Mouse (Mus musculus): ENCODE measurements around the gene Amh.

Amh gene

DNA sequence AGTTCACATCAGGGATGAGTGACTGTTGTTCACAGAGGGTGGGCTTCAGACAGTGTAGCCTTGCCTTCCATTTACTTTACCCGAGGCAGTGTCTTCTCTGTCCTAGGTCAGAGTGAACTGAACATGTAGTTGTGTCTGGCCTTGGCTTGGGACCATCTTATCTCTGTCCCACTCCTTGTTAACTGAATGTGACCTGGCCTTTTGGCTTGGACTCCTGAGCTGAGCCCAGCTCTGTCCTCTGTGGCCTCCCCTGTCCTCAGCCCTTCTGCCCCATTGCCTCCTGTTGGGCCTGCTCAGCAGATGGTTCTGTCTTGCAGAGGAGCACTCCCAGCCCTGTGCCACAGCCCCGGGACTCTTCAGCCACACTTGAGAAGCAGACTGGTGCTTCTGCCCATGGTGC lies 17.5 kb upstream of the Amh start:
- WGBS = 86% methylated on average over 2 of the region's 2 CpGs

DNA sequence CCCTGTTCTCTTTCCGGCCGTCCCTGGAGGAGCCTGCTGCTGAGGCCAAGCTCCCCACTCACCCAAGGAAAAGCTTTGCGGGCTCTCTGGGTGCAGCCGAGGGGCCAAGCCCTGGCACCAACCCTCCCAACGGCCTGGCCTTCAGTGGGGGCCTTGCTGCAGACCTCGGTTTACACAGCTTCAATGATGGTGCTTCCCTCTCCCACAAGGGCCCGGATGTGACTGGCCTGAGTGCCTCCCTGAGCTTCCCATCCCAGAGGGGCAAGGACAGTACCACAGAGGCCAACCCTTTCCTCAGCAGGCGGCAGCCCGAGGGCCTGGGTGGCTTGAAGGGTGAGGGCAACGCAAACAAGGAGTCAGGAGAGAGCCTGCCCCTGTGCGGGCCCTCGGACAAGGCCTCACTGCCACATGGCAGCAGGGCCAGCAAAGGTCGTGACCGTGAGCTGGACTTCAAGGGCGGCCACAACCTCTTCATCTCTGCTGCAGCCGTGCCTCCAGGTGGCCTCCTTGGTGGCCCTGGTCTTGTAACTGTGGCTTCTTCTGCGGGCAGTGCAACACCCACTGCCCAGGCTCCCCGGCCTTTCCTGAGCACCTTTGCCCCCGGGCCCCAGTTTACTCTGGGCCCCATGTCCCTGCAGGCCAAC lies 14.2 kb upstream of the Amh start:
- 90% methylated on average over 19 of the region's 19 CpGs for whole genome bisulfite sequencing

DNA sequence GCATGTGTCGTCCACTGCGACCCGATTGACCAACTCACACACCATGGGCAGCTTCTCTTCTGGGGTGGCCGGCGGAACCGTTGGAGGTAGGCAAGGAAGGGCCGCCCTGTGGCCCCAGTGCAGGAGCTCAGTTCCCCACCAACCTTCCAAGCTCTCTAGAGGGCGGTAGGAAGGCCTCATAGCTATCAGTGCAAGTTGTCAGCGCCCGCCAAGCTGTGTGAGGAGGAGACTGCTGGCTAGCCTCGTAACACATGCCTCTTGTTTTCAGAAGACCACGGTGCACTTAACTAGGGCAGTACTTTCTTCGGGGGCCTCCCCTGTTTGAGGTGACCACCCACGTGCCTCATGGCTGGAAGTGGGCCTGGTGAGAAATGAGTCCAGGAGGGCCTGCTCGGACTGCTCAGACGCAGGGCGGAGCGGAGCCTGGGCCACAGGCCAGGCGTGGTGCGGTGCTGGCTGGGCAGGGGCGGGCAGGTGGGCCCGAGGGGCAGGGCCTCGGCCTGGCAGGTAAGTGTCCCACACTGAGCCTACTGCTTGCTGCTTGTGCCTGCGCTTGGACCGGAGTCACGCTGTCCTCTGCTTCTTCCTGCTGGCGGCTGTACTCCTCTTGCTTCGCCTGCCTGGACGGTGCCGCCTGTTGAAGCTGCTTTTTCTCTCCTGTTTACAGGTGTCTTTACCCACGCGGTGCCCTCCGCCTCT lies 13.4 kb upstream of the Amh start:
- 64% methylated on average over 33 of the region's 33 CpGs for WGBS

DNA sequence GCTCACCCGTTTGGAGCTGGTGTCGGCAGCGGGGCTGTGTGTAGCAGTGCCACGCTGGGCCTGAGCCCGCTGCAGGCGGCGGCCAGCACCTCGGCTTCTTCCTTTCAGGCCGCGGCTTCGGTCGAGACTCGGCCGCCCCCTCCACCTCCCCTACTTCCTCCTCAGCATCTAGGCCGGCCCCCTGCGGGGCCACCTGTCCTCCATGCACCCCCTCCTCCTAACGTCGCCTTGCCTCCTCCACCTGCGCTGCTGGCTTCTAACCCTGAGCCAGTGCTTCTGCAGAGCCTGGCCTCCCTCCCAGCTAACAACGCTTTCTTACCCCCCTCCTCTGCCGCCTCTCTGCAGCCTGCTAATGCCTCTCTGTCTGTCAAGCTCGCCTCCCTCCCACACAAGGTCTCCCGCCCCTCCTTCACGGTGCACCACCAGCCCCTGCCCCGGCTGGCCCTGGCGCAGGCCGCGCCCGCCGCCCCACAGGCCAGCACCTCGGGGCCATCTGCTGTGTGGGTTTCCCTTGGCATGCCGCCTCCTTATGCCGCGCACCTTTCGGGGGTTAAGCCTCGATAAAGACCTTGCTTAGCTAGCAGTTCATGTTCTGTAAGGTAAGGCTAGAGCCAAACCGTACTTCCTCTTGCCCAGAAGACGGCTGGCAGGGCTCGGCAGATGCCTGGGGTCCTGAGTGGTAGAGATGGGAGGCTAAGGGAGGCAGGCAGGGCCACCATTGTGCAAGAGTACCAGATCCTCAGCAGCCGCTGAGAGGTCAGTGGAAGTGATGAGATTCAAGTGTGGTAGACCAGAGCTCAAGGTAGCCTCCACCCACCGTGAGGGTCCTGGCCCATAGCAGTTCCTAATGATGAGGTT lies 12.6 kb upstream of the Amh start:
- WGBS = 40% methylated on average over 41 of the region's 41 CpGs

DNA sequence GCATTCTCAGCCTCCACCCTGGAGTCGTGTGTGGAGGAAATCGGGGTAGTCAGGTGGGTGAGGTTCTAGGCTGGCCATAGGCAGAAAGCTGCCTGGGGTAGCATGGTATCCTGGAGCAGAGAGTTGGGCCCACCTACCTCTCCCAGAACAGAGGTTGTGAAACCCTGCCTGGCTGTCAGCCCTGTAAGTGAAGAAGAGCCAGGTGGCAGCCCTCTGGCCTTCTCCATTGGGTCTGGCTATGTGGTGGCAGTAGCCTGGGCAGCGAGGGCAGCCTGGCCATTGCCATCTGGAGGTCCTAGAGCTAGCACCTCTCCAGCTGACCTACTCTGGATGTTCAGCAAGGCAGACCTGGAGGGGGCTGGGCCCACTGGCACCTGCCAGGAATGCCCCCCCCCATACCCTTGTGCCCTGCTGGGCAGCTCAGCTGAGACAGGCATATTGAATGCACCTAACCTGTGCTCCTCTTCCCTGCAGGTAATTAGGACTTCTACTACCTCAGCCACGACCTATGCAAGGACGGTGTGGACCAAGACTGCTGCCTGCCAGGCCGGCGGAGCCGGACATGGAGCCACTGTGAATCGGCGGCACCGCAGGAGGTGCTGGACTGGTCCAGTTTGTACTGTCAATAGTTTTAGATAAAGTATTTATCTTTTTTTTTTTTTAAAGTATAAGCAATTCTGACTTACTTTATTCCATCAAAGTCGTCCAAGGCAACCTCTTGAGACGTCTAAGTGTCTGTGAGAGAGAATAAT lies 11.8 kb upstream of the Amh start:
- WGBS = 80% methylated on average over 13 of the region's 13 CpGs

DNA sequence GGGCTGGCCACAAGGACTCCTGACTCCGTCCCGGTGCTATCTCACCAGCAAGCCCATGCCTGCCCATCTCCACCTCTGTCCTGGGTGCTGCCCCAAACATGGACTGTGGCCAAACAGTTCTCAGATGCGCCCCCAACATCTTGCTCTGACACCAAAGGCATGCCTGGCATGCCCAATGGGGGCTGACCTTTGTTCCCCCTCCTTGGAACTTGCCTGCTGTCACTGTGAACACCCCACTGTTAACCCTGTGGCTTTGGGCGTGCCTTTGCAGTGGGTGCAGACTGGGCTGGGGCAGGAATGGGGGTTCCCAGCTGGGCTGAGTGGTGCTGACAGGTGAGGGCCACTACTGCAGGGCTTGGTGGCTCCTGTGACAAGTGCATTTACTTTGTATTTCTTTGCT lies 11.2 kb upstream of the Amh start:
- WGBS = 82% methylated on average over 4 of the region's 4 CpGs

DNA sequence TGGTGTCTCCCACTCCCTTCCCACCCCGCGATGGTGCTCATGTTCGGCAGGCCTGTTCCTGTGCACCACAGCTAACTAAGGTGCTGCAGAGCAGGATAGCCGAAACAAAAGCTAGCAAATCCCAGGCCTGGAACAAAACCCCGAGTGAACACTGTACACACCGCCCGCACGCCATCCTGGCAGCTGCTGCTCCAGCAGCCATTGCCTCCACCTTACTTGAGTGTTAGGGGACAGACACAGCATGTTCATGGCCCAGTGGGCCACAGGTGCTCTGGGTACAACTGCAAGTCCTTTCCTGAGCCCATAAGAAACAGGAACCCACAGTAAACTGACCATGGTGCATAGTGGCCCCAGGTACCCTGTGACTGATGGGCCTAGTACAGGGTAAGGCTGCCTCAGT lies 10.3 kb upstream of the Amh start:
- WGBS = 53% methylated on average over 8 of the region's 8 CpGs

DNA sequence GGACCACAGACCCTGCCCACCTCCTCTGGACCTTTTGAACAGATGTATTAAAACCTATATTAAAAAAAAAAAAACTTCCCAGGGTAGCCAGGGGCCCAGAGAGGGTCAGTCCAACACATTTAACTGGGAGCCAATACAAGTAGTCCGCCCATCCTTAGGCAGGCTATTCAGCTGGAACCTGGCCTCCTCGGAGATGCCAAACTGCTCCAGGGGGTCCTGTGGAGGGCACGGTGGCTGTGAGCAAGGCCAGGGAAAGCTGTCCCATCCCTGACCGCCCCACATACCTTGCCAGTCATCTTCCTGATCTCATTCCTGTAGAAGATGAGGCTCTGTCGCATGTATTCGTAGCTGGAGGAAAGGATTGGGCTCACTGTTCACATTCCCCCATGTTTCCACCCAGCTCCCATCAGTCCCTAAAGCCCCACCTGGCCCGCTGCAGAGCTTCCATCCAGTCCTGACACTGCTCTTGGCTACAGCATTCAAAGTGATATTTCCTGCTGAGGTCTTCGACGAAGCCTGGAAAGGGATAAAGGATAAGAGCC lies 8.7 kb upstream of the Amh start:
- 71% methylated on average over 9 of the region's 9 CpGs for WGBS

DNA sequence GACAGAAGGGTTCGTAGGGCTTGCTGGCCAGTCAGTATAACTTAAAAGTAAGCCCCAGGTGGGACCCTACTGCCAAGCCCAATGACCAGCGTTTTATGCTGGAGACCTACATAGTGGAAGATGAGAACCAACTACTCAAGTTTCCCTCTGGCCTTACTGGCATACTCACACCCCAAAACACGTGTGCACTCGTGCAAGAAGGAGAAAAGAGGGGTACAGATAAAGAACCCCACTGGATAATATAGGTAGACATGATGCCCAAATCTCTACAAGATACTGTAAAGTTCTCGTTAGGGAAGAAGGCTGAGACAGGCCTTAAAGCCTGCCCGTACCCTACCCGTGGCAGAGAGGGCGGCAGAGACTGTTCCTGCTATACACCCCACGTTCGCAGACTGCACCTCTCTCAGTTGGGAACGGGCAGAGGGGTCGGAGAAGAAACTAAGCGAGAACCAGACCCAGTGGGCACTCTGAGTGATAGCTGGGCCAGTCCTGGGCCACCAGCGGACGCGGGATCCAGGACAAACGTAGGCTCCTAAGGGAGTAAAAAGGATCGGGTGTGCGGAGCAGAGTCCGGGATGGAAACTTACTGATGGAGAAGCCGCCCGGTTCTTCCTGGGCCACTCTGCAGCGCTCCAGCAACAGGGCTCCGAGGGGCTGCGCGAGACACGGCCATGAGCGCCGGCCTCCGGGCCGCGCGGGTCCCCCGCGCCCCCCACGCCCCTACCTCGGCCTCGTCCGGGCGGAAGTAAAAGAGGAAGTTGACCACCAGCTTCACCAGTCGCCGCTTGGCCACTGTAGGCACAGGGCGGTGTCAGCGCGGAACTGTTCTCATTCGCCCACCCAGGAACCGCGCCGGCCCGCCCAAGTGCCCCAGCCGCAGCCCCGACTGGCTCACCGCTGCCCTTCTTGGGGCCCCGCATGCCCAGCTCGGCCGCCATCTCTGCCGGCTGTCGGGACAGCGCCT lies 7.6 kb upstream of the Amh start:
- 3% methylated on average over 59 of the region's 59 CpGs for WGBS

DNA sequence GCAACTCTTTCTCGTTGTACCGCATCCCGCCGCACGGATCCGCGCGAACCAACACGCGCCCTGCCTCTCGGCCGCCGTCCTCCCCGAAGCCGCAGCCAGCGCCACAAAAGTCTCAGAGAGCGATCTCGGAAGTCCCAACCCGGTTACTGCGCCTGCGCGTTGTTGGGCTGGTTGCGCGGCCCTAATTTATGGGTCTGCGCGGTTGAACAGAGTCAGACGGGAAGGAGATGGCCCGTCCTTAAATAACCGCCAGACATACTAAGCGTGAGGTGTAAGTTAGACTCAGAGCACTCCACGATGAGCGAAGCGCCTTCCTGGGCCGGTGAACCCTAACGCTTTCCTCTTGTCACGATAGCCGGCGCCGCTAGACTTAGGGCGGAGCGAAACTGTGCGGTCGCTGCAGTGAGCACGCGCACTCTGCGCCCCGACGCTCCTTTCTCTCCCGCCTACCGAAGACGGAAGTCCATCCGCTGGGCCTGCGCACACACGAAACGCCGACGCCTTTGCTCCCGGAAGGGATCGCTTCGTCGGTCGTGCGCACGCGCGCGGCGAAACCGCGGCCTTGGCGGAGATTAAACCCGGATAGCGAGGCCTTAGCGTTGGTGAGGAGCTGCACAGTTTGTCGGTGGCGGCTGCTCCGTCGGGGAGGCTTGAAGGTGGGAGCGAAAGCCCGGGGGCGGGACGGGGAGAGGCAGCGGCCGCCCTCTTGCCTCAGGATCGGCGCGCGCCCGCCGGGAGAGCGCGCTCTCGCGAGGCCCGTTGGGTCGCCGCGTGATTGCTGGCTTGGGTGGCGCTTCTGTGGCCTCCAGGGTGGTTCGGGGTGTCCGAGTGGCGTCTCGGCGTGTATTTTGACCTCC lies 6.7 kb upstream of the Amh start, which contains the start of the genes Sf3a2 and Plekhj1:
Gene Sf3a2, plus strand, starts transcription at position 49 of the 857 bp plus-strand sequence.
Gene Plekhj1, minus strand, starts transcription at position 477 of the 857 bp plus-strand sequence.
- WGBS = under 1% methylated on average over 104 of the region's 104 CpGs

DNA sequence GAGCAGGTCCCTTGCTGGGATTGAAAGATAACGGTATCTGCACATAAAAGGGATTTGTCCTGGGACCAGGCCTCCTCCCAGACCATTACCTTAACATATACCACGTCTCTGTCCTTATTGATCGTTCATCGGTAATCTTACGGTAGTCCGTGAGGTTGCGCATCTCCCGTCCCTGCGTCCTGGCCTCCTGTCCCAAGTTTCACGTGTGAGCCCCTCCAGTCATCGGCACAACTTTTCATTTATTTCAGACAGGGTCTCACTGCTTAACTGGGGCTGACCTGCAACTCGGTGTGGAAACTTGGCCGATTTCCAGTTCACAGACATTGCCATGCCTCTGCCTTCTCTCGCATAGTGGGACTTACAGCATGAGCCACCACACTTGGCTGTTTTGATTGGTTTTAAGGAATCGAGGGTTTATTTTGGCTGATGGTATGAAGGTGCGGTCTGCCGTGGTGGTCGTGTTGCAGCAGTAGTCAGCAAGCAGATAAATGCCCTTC lies 5.9 kb upstream of the Amh start:
- WGBS = 2% methylated on average over 18 of the region's 18 CpGs

DNA sequence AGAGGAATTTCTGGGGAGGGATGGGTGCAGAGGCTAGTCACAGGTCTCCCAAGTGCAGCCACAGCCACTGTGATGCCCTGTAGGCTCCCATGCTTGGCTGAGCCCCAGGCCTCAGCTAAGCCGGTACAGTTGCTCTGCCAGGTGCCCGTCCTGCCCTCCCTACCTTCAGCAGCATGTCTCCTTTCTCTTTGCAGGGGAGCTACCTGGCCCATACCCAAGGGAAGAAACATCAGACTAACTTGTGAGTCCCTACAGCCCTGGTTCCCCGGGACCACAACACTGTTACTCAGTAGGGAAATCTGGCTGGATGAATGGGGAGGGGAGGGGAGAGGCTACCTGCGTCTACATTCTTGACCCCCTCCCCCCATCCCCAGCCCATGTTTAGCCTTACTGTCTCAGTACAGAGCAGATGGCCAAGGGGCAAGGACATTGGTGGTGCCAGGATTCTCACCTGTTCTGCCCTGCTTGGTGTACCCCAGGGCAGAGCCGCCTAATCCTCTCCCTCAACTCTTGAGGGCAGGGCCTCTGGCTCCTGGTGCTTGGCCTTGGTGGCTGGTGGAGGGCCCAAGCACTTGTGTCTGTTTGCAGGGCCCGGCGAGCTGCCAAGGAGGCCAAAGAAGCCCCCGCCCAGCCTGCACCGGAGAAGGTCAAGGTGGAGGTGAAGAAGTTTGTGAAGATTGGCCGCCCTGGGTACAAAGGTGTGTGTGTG lies 2.7 kb upstream of the Amh start:
- WGBS = 86% methylated on average over 10 of the region's 10 CpGs

DNA sequence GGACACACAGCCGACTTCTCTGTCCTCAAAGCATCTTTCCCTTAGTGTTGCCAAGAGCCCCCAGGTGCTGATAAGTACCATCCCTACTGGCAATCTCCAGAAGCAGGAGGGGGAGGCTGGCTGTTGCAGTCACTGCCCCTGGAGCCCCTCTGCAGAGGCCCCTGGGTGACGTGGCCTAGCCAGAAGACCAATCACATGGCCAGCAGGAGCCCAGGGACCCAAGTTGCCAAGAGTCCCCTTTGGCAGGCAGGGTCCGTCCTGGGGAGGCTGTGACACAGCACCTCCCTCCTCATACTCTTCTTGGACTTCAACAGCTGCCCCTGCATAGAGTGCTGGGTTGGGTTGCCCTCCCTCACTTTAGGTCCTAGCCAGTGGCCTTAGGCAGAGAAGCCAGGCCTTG lies 2.0 kb upstream of the Amh start:
- 84% methylated on average over 3 of the region's 3 CpGs for WGBS

DNA sequence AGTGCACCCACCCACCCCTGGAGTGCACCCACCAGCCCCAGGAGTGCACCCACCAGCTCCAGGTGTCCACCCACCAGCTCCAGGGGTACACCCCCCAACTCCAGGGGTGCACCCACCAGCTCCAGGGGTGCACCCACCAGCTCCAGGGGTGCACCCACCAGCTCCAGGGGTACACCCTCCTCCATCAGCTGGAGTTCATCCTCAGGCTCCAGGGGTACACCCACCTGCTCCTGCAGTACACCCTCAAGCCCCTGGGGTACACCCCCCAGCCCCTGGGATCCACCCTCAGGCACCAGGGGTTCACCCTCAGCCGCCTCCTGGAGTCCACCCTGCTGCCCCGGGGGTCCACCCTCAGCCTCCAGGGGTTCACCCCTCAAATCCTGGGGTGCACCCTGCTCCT lies 703 bp upstream of the Amh start:
- WGBS = 100% methylated on average over 2 of the region's 2 CpGs

DNA sequence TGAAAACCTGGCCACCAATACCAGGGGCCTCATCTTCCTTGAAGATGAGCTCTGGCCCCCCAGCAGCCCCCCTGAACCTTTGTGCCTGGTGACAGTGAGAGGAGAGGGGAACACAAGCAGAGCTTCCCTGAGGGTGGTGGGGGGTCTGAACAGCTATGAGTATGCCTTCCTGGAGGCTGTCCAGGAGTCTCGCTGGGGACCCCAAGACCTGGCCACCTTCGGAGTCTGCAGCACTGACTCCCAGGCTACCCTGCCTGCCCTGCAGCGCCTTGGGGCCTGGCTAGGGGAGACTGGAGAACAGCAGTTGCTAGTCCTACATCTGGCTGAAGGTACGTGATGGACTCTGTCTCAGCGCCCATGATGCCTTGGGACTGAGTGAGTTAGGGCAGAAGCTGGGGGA lies 279 bp downstream of the Amh start:
- 81% methylated on average over 5 of the region's 5 CpGs for WGBS

DNA sequence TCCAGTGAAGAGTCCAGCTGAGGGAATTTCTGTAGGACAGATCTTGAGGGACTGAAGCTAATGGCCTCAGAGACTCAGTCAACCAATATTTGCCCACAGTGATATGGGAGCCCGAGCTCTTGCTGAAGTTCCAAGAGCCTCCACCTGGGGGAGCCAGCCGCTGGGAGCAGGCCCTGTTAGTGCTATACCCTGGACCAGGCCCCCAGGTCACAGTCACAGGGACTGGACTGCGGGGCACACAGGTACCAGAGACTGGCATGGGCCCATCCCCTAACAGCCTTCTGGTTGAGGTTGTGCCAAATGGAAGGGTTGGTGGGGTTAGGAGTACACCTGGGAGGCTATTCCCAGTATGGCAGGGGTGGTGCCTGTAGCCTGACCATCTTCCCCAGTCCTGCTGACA lies 882 bp downstream of the Amh start:
- 17% methylated on average over 3 of the region's 3 CpGs for WGBS

DNA sequence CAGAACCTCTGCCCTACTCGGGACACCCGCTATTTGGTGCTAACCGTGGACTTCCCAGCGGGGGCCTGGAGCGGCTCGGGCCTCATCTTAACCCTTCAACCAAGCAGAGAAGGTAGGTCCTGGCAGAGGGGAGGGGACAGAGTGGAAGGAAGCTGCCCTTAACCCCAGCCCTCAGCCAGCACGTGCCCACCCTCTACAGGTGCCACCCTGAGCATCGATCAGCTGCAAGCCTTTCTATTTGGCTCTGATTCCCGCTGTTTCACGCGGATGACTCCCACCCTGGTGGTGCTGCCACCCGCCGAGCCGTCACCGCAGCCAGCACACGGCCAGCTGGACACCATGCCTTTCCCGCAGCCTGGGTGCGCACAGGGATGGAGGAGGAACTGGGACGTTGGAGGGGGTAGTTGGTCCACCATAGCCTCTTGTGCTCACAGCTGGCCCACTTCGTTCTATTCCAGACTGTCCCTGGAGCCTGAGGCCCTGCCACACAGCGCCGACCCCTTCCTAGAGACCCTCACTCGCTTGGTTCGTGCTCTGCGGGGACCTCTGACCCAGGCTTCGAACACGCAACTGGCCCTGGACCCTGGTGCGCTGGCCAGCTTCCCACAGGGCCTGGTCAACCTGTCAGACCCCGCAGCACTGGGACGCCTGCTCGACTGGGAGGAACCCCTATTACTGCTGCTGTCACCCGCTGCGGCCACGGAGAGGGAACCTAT lies 1.5 kb downstream of the Amh start:
- WGBS = 29% methylated on average over 34 of the region's 34 CpGs

DNA sequence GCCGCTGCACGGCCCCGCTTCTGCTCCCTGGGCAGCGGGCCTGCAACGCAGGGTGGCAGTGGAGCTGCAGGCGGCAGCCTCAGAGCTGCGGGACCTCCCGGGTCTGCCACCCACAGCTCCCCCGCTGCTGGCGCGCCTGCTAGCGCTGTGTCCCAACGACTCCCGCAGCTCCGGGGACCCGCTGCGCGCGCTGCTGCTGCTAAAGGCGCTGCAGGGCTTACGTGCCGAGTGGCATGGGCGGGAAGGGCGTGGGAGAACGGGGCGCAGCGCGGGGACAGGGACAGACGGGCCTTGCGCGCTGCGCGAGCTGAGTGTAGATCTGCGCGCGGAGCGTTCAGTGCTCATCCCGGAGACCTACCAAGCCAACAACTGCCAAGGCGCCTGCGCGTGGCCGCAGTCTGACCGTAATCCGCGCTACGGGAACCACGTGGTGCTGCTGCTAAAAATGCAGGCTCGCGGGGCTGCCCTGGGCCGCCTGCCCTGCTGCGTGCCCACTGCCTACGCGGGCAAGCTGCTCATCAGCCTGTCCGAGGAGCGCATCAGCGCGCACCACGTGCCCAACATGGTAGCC lies 2.1 kb downstream of the Amh start:
- WGBS = under 1% methylated on average over 58 of the region's 58 CpGs

Data from cerebral cortex, adult 2 months (tissue).